Mouse (Mus musculus): ENCODE data around the gene Mucl2.
"Not testable (repeated sequence)": the region's sequence is repeated elsewhere in the genome, so short reads cannot be mapped to it uniquely, and the experiment has no call there.

Gene Mucl2

GRCm38 (mm10) chr15:103899212-103899611, at the start of gene Mucl2:
Gene Mucl2, minus strand, starts transcription at chr15:103899312.
- no peak for DNase-seq

- not testable (repeated sequence) for DNase-seq
These were observed 13.9 kb upstream of the Mucl2 start for GRCm38 (mm10) chr15:103913061-103913460.

All from right cerebral cortex, postnatal 14 days (tissue).